ENCODE assay signal across 29 mouse cellular contexts in the genomic region with DNA sequence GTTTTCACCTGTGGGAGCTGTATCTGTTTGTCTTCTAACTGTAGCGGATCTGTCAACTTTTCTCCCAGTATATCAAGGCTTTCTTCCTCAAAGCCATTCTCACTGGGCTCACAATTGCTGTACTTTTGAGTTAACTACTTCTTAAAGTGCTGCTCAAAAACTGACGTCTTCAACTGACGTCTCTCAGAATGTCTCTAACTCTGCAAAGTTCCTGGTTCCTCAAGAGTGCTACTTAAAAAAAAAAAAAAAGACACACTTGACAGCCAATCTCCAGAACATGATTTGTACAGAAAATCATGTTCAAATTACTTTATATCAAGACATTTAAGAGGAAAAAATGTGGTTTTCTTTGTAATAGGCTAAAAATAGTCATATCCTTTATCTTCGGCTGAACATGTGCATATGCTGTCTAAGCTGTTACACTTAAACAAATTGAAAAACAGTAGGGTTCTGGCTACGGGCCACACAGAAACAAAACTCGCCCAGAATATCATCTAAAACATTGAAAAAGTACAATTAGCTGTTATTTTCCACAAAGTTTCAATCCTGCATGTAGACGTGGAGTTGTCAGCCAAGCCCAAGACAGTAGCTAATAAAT.
A peak's percentile ranks its signal among the peaks of the same experiment; 100 is the strongest.
DNase-seq lines count a peak whose midpoint lies in the region; ATAC-seq and TF ChIP-seq lines count a peak whose summit lies in the region.
"Had no signal": no experiment of that assay in that cellular context is flagged by ENCODE, and none has a peak within 500 bp of the region (broad histone marks: within the 10 kb centered on the region; RNA-seq: fewer than 3 reads in every experiment).

No protein-coding gene starts in this region.

- H3K36me3 ChIP-seq in forebrain, postnatal 0 days (ENCODE audit: insufficient read depth), result no peaks in the 10 kb centered on the region
- H3K36me3 ChIP-seq in forebrain, embryonic 15.5 days, result no peaks in the 10 kb centered on the region
- no peaks in the 10 kb centered on the region for H3K36me3 ChIP-seq in lung, embryonic 14.5 days (ENCODE audit: insufficient read depth)
- H3K36me3 ChIP-seq in MEL (ENCODE audit: control insufficient read depth in 1 of 2, insufficient read depth in 2 of 2, low read length in 2 of 2), result no peaks in the 10 kb centered on the region
- H3K36me3 ChIP-seq: heart, embryonic 12.5 days; limb, embryonic 12.5 days; liver, embryonic 15.5 days; lung, embryonic 15.5 days; midbrain, embryonic 13.5 days; neural tube, embryonic 13.5 days had no signal

- no peaks in the 10 kb centered on the region for H3K27me3 ChIP-seq in forebrain, postnatal 0 days (ENCODE audit: insufficient read depth, low read length)
- no peaks in the 10 kb centered on the region for H3K27me3 ChIP-seq in forebrain, embryonic 15.5 days
- no peaks in the 10 kb centered on the region for H3K27me3 ChIP-seq in lung, embryonic 14.5 days (ENCODE audit: insufficient read depth, low read length)
- no peaks in the 10 kb centered on the region for H3K27me3 ChIP-seq in MEL (ENCODE audit: control insufficient read depth in 1 of 2, insufficient read depth in 2 of 2, low read length in 2 of 2)
- H3K27me3 ChIP-seq: heart, embryonic 12.5 days; limb, embryonic 12.5 days; liver, embryonic 15.5 days; lung, embryonic 15.5 days; megakaryocyte, embryonic 14.5 days; midbrain, embryonic 13.5 days; neural tube, embryonic 13.5 days; Patski had no signal

- ATAC-seq in forebrain, postnatal 0 days, result peak; percentile 36; the same call in 1 of the 2 replicates
- ATAC-seq in forebrain, embryonic 15.5 days (replicated peaks), result no peak
- no peak for ATAC-seq in lung, embryonic 14.5 days (ENCODE audit: insufficient read depth)
- peak; percentile 56; the same call in 1 of the 2 replicates for ATAC-seq in common myeloid progenitor, adult 5-6 weeks (replicated peaks; ENCODE audit: low read depth, poor library complexity, severe bottlenecking)
- ATAC-seq: forebrain, embryonic 14.5 days; hindbrain, embryonic 16.5 days; intestine, embryonic 16.5 days; midbrain, embryonic 13.5 days; Patski had no signal

- no peak overlapping the region for H3K27ac ChIP-seq in forebrain, postnatal 0 days (ENCODE audit: low read depth, low read length)
- H3K27ac ChIP-seq in forebrain, embryonic 15.5 days (replicated peaks), result no peak overlapping the region
- 0 out of 2 replicates have a peak overlapping the region, but pooled peaks have one; percentile 6 for H3K27ac ChIP-seq in lung, embryonic 14.5 days (ENCODE audit: low read depth)
- H3K27ac ChIP-seq in MEL (ENCODE audit: control insufficient read depth, low read depth, low read length), result no peak overlapping the region
- H3K27ac ChIP-seq: gastrocnemius, adult 2 months; heart, adult 2 months; limb, embryonic 12.5 days; liver, embryonic 15.5 days; lung, embryonic 15.5 days; midbrain, embryonic 13.5 days; neural tube, embryonic 13.5 days had no signal

- no peaks in the 10 kb centered on the region for H3K4me1 ChIP-seq in forebrain, postnatal 0 days (ENCODE audit: insufficient read depth)
- H3K4me1 ChIP-seq in forebrain, embryonic 15.5 days, result no peaks in the 10 kb centered on the region
- H3K4me1 ChIP-seq in lung, embryonic 14.5 days (ENCODE audit: insufficient read depth), result 0 out of 2 replicates have a peak, but pooled peaks cover 3% of the 10 kb centered on the region
- no peaks in the 10 kb centered on the region for H3K4me1 ChIP-seq in MEL (ENCODE audit: control insufficient read depth in 1 of 2, insufficient read depth in 2 of 2, low read length in 2 of 2)
- H3K4me1 ChIP-seq: liver, embryonic 15.5 days; midbrain, embryonic 13.5 days; neural tube, embryonic 13.5 days had no signal

- no peak overlapping the region for H3K4me3 ChIP-seq in forebrain, postnatal 0 days (ENCODE audit: low read depth, low read length)
- no peak overlapping the region for H3K4me3 ChIP-seq in forebrain, embryonic 15.5 days
- H3K4me3 ChIP-seq in lung, embryonic 14.5 days (ENCODE audit: low read depth, low read length), result no peak overlapping the region
- no peak overlapping the region for H3K4me3 ChIP-seq in MEL (ENCODE audit: control insufficient read depth in 1 of 2, insufficient read depth in 1 of 2, low read depth in 2 of 2, low read length in 2 of 2)
- H3K4me3 ChIP-seq: gastrocnemius, adult 2 months; heart, adult 2 months; heart, embryonic 12.5 days; limb, embryonic 12.5 days; liver, embryonic 15.5 days; lung, embryonic 15.5 days; megakaryocyte, embryonic 14.5 days; midbrain, embryonic 13.5 days; neural tube, embryonic 13.5 days had no signal

- TF ChIP-seq POLR2A in MEL (IDR thresholded peaks at IDR 0.05; ENCODE audit: control insufficient read depth in 1 of 2, insufficient read depth in 1 of 2, low read depth in 1 of 2, low read length in 2 of 2, poor library complexity in 1 of 2), result no peak

- 47% methylated on average over 7 of the region's 7 CpGs for WGBS in forebrain, postnatal 0 days
- WGBS in forebrain, embryonic 15.5 days, result 62% methylated on average over 7 of the region's 7 CpGs
- 29% methylated on average over 7 of the region's 7 CpGs for WGBS in lung, embryonic 14.5 days

- no peak for TF ChIP-seq RAD21 in MEL (IDR thresholded peaks at IDR 0.05; ENCODE audit: low read depth, low read length)

- no peak for TF ChIP-seq CTCF in forebrain, postnatal 0 days (IDR thresholded peaks at IDR 0.05; ENCODE audit: low read depth)
- no peak for TF ChIP-seq CTCF in lung, embryonic 14.5 days (IDR thresholded peaks at IDR 0.05; ENCODE audit: low read depth)
- no peak for TF ChIP-seq CTCF in MEL (IDR thresholded peaks at IDR 0.05 in 2 of 3, conservative IDR thresholded peaks at IDR 0.05 in 1 of 3; ENCODE audit: control insufficient read depth in 1 of 3, insufficient read depth in 1 of 3, low read depth in 2 of 3, low read length in 3 of 3, poor library complexity in 1 of 3, severe bottlenecking in 1 of 3)

- no peak for TF ChIP-seq EP300 in MEL (IDR thresholded peaks at IDR 0.05; ENCODE audit: low read depth in 1 of 2, low read length in 2 of 2)

- H3K79me2 ChIP-seq in MEL (ENCODE audit: control insufficient read depth, insufficient read depth, low read length, poor library complexity), result no peaks in the 10 kb centered on the region

- H3K9ac ChIP-seq in forebrain, postnatal 0 days, result no peak overlapping the region
- H3K9ac ChIP-seq in forebrain, embryonic 15.5 days (replicated peaks), result no peak overlapping the region
- H3K9ac ChIP-seq in lung, embryonic 14.5 days, result no peak overlapping the region
- no peak overlapping the region for H3K9ac ChIP-seq in MEL (ENCODE audit: control insufficient read depth, low read depth, low read length, poor library complexity, severe bottlenecking)
- H3K9ac ChIP-seq: heart, embryonic 12.5 days; limb, embryonic 12.5 days; liver, embryonic 15.5 days; lung, embryonic 15.5 days; midbrain, embryonic 13.5 days; neural tube, embryonic 13.5 days had no signal

- H3K4me2 ChIP-seq in forebrain, postnatal 0 days (ENCODE audit: low read depth), result no peak overlapping the region
- H3K4me2 ChIP-seq in forebrain, embryonic 15.5 days (replicated peaks), result no peak overlapping the region
- H3K4me2 ChIP-seq in lung, embryonic 14.5 days, result no peak overlapping the region
- H3K4me2 ChIP-seq: heart, embryonic 12.5 days; limb, embryonic 12.5 days; liver, embryonic 15.5 days; lung, embryonic 15.5 days; midbrain, embryonic 13.5 days; neural tube, embryonic 13.5 days had no signal

- DNase-seq in forebrain, postnatal 0 days, result peak; percentile 46
- peak; percentile 81 for DNase-seq in lung, embryonic 14.5 days
- DNase-seq in lung, postnatal 10 days, result no peak
- peak; percentile 8 for DNase-seq in MEL (ENCODE audit: low read depth, low spot score)
- DNase-seq in adrenal gland, adult 2 months, result no peak
- DNase-seq: adrenal gland, postnatal 14 days; gastrocnemius, adult 2 months; gastrocnemius, postnatal 36 days; heart, adult 2 months; heart, postnatal 14 days; kidney, adult 9 months; kidney, postnatal 14 days; layer of hippocampus, adult 9-11 months; right cerebral cortex, postnatal 4 days; thymus, postnatal 4 days had no signal

- H3K9me3 ChIP-seq in forebrain, postnatal 0 days (ENCODE audit: low read length), result no peaks in the 10 kb centered on the region
- no peaks in the 10 kb centered on the region for H3K9me3 ChIP-seq in forebrain, embryonic 15.5 days
- H3K9me3 ChIP-seq in lung, embryonic 14.5 days (ENCODE audit: low read depth, low read length), result no peaks in the 10 kb centered on the region
- H3K9me3 ChIP-seq in MEL (replicated peaks; ENCODE audit: insufficient read depth, low read length), result no peaks in the 10 kb centered on the region
- H3K9me3 ChIP-seq: G1E; heart, embryonic 12.5 days; limb, embryonic 12.5 days; liver, embryonic 15.5 days; lung, embryonic 15.5 days; megakaryocyte, embryonic 14.5 days; midbrain, embryonic 13.5 days; neural tube, embryonic 13.5 days had no signal

TF ChIP-seq in MEL, 35 proteins besides CTCF, POLR2A, EP300 and RAD21:
- TF ChIP-seq GABPA (IDR thresholded peaks at IDR 0.05; ENCODE audit: low read depth, low read length), result no peak
- TF ChIP-seq ZNF384 (IDR thresholded peaks at IDR 0.05; ENCODE audit: low read depth, low read length), result peak; percentile 48
- no peak for TF ChIP-seq USF2 (IDR thresholded peaks at IDR 0.05; ENCODE audit: borderline replicate concordance in 1 of 2, insufficient read depth in 1 of 2, low read depth in 1 of 2, low read length in 2 of 2)
- TF ChIP-seq MAZ (IDR thresholded peaks at IDR 0.05; ENCODE audit: low read depth, low read length), result no peak
TF ChIP-seq in MEL: peak in this region for 1.

Comparison
In these comparisons a context has a peak if more than half of its experiments do, and no peak if none do; other contexts are left out.
1. ATAC-seq: peak in forebrain, postnatal 0 days (single experiment) and common myeloid progenitor, adult 5-6 weeks (single experiment); none in forebrain, embryonic 15.5 days (single experiment) and lung, embryonic 14.5 days (single experiment).
2. DNase-seq: peak in forebrain, postnatal 0 days (single experiment), lung, embryonic 14.5 days (single experiment) and MEL (single experiment); none in lung, postnatal 10 days (single experiment) and adrenal gland, adult 2 months (single experiment).